Mouse (Mus musculus): Measurements from ENCODE around the gene Coq10b.

DNA sequence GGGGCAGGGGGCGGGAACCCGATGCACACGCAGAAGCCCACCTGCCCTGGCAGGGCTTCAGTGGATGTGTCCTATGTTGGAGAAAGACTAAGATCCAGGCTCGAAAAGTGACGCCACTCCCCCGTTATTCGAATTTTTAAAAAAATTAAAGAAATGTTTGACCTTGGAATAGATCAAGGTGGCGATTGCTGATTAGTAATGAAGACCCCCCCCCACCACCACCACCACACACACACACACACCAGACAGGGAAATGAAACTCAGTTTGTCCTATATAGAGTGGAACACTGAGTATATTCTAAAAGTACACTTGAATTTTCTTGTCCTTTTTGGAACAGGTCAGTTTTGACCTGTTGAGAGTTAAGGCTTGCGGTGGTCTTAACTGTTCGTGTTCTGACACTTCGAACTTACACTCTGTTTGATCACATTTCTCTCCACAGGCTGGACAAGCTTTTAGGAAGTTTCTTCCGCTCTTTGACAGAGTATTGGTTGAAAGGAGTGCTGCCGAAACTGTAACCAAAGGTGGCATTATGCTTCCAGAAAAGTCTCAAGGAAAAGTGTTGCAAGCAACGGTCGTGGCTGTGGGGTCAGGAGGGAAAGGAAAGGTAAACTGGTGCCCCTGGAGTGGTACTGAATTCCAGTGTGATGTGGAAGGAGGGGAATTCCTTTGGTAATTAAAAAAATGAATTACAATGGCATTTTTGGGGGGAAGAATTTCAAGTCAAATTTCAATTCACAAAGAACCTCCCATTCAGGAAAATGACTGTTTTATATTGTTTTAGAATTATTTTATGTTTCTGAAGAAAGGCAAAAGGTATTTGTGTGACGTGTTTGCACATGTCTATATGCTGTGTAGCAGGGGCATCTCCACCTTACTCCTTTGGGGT lies 36.3 kb downstream of the Coq10b start:
- TF ChIP-seq ZC3H11A (IDR thresholded peaks at IDR 0.05; ENCODE audit: borderline replicate concordance, low read depth, low read length) (no peak), HCFC1 (IDR thresholded peaks at IDR 0.05; ENCODE audit: borderline replicate concordance, insufficient read depth, low read length) (no peak), CHD2 (IDR thresholded peaks at IDR 0.05; ENCODE audit: low read depth, low read length) (no peak)
